Mouse (Mus musculus): ENCODE measurements around the gene Rasgrf2.
A peak's percentile ranks its signal among the peaks of the same experiment; 100 is the strongest.

Gene Rasgrf2

DNA sequence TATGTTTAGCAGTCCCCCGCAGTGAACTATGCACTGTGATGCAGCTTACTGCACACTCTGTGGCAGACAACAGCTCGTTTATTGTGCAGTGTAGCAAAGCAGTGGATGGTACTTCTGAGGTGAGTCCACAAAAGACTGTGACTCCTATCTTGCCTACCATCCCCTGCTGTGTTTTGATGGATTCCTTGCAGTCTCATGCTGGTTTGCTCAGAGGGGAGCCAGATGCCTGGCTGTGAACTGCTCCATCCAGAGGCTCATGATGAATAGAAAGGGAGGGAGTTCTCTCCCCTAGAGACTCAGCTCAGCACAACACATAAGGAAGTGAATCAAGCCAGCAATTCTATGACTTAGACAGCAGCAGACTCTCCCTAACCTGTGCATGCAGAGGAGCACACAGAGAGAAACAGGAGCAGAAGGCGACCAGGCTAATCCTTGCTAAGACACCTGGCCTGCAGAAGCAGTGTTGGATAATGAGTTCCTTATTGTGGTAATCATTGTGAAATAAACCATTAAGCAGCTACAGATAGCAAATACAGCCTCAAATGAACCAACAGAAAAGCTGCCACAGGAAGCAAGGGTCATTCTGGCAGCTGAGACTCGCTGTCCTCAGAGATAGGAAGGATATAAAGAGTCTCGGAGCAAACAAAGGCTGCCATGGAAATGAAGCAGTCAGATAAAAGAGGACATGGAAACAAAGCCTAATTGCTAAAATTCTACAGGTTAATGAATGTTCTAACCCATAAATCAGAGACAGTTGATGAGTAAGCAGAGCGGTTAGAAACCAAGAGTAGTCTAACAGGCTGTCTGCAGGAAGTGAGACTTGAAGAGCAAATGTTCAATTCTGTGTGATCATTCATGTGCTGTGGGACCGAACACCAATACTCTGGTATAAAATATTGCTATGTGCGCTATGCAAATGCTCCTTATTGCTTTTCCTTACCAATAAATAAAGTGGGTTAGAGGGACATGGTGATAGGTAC lies 89.6 kb downstream of the Rasgrf2 start:
- no peak for DNase-seq (ENCODE audit: low read depth, low spot score)

GRCm38 (mm10) chr13:92030364-92031057 lies 100.9 kb downstream of the Rasgrf2 start:
- DNase-seq (ENCODE audit: low read depth, low spot score) = peak; percentile 51

- DNase-seq (ENCODE audit: low read depth, low spot score) = no peak
Observed at GRCm38 (mm10) chr13:92029666-92030065, 101.8 kb downstream of the Rasgrf2 start.

GRCm38 (mm10) chr13:92027951-92028350 lies 103.5 kb downstream of the Rasgrf2 start:
- no peak for DNase-seq (ENCODE audit: low read depth, low spot score)

DNA sequence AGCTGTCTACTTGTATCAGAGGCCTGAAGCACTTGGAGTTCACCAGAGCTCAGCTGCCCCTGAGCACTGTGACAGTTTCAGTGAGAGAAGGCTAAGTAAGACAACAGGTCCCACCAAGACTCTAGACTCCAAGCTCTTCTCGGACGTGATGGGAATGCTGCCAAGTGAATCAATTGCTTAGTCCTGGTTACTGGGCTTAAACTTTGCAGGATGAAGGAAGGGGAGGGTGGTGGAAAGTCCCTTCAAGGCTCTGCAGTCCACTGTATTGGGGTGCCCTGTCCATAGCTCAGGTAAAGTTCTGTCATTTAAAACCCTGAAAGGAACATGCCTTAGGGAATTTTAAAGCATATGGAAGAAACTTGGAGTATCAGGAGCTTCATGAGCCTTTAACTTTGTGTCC lies 104.8 kb downstream of the Rasgrf2 start:
- no peak for DNase-seq (ENCODE audit: low read depth, low spot score)

GRCm38 (mm10) chr13:92025124-92025523 lies 106.3 kb downstream of the Rasgrf2 start:
- no peak for DNase-seq (ENCODE audit: low read depth, low spot score)

- no peak for DNase-seq (ENCODE audit: low read depth, low spot score)
Observed at GRCm38 (mm10) chr13:92022202-92022601, 109.3 kb downstream of the Rasgrf2 start.

GRCm38 (mm10) chr13:91996929-91997328 lies 134.5 kb downstream of the Rasgrf2 start:
- no peak for DNase-seq (ENCODE audit: low read depth, low spot score)

- DNase-seq (ENCODE audit: low read depth, low spot score) = no peak
Observed at GRCm38 (mm10) chr13:91991412-91991811, 140.0 kb downstream of the Rasgrf2 start.

GRCm38 (mm10) chr13:91990709-91991284 lies 140.7 kb downstream of the Rasgrf2 start:
- DNase-seq (ENCODE audit: low read depth, low spot score) = no peak

- DNase-seq (ENCODE audit: low read depth, low spot score) = no peak
Observed at GRCm38 (mm10) chr13:91988378-91988777, 143.1 kb downstream of the Rasgrf2 start.

- DNase-seq (ENCODE audit: low read depth, low spot score) = no peak
Observed at GRCm38 (mm10) chr13:91986958-91987357, 144.5 kb downstream of the Rasgrf2 start.

DNA sequence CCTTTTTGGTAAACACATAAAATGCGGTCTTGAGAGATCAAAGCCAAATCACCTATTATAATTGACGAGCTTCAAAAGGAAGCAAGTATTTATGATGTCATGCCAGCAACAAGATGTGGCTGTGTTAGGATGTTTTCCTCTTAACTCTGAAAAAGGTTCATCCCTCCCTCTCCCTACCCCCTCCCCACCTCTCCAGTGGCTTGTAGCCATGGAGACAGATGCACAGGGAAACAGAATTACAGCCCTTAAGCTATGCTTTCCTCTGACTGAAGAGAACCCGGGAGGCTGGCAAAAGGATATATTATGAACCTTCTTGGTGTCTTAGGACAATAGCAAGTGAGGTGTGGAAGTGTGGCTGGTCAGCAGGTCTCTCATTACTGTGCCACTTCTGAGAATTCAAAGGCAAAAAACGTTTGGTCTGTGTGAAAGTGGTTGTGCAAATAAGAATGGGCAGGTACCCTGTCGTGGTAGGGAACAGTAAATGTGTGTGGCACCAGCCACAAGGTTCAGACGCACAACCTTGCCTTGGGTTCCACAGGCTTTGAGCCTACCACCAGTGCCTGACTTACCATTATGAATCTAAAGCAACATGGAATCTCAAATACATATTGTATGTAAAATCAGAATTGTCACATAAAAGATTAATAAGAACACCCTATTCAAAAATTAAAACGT lies 145.4 kb downstream of the Rasgrf2 start:
- DNase-seq (ENCODE audit: low read depth, low spot score) = no peak

- no peak for DNase-seq (ENCODE audit: low read depth, low spot score)
Observed at GRCm38 (mm10) chr13:91985019-91985418, 146.4 kb downstream of the Rasgrf2 start.

- DNase-seq (ENCODE audit: low read depth, low spot score) = no peak
Observed at GRCm38 (mm10) chr13:91982080-91982479, 149.4 kb downstream of the Rasgrf2 start.

- DNase-seq (ENCODE audit: low read depth, low spot score) = no peak
Observed at GRCm38 (mm10) chr13:91981414-91981813, 150.0 kb downstream of the Rasgrf2 start.

GRCm38 (mm10) chr13:91976971-91977370 lies 154.5 kb downstream of the Rasgrf2 start:
- no peak for DNase-seq (ENCODE audit: low read depth, low spot score)

DNA sequence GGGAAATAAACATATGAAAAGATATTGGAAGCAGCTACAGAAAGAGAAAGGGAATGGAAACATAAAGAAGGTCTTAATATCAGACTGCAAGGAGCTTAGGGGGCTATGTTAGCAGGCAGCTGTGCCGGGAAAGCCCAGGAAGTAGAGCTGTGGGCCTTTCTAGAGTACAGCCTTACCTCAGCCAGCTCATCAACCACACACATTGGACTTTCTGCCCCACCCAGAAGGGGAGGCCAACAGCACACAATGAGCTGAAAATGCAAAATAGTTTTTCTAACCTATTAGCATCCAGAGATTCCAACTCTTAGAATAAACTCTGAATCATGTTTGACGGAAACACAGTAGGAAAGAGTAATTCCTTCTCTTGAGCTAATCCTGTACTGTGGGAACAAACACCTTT lies 154.9 kb downstream of the Rasgrf2 start:
- no peak for DNase-seq (ENCODE audit: low read depth, low spot score)

DNA sequence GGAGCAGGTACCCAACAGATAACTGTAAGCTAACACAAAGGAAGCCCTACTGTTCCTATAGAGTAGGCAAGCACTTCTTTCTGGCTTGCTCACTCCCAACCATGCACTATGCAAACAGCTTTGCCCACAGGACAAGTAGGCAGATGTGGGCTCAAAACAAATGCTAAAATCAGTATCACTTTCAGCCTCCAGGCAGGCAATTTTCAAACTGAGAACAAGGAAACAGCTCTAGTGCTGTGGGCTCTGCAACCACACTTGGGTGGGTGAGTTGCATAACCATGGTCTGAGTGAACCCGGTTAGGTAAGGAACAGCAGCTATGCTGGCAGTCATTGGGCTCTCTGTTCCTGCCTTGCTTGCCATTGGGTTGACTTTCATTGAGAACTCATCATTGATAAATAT lies 157.3 kb downstream of the Rasgrf2 start:
- no peak for DNase-seq (ENCODE audit: low read depth, low spot score)

- DNase-seq (ENCODE audit: low read depth, low spot score) = no peak
Observed at GRCm38 (mm10) chr13:91971246-91971645, 160.2 kb downstream of the Rasgrf2 start.

DNA sequence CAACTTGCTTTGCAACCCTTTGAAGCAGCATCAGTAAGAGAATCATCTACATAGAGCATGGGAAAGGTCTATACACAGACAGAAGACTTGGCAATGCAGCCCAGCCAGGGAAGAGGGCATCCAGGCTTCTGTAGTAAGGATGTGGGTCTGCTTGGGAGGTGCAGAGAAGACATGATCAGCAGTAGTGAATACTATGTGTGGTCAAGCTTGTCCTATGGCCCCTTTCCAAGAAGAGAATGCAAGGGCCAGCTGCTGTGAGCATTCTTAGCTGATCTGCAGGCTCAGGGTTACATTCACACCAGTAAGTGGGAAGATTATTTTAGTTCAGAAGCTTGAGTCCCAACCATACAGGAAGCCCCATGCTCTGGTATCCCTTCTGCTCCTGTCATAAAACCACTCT lies 175.0 kb downstream of the Rasgrf2 start:
- no peak for DNase-seq (ENCODE audit: low read depth, low spot score)

DNA sequence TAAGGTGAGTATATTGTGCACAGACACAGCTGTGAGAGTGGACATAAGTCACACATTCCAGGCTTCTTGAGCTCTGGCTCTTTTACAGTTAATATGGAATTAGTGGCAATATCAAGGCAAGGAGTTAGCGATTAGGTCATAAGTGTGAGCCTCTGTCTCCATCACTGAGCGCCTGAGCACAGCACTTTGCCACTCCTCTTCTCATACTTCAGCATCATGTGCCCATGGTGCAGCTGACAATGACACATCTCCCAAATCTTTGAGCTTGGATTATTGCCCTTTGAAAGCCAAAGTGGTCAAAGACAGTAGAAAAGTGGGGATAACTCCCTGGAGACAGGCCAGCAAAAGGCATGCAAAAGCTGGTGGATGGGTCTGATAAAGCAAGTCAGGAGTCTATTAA lies 175.8 kb downstream of the Rasgrf2 start:
- no peak for DNase-seq (ENCODE audit: low read depth, low spot score)

Data from CD4-positive helper T cell, adult 2 months (primary cell).